8 mouse cellular contexts compared by ENCODE assay signal in genomic region chr14:62492196-62492850, GRCm38 (mm10). TPM values are rescaled to one million over a fixed set of nuclear protein-coding genes. Genes with fewer than 3 reads are reported as not detected.
A peak's percentile ranks its signal among the peaks of the same experiment; 100 is the strongest.
DNase-seq lines count a peak whose midpoint lies in the region; ATAC-seq and TF ChIP-seq lines count a peak whose summit lies in the region.

No protein-coding gene starts in this region.

- POLR2A ChIA-PET in Patski (lab: Charles Lee) = no interaction called here

- CTCF ChIA-PET in Patski (lab: Charles Lee) = interaction anchor here (0.6 to 1.1 kb wide), 7 partner anchors 9 to 485 kb away, joined by 3 to 5 read pairs (median 3); no protein-coding TSS in a partner anchor

- no peak overlapping the region for H3K27ac ChIP-seq in hindbrain, embryonic 16.5 days (ENCODE audit: low read depth, low read length)
- no peak overlapping the region for H3K27ac ChIP-seq in midbrain, embryonic 10.5 days (replicated peaks)

- in situ Hi-C loops in Patski (cut with MboI; ENCODE audit: low pct_unique_long_range_greater_than_20kb) = loop anchor here (10.0 kb wide), 2 partner anchors 182 to 482 kb away; no protein-coding TSS in a partner anchor

- no peak overlapping the region for H3K9ac ChIP-seq in hindbrain, embryonic 16.5 days (ENCODE audit: low read depth, low read length)

- H3K9me3 ChIP-seq in hindbrain, embryonic 16.5 days (ENCODE audit: control insufficient read depth, low read length) = no peaks in the 10 kb centered on the region
- no peaks in the 10 kb centered on the region for H3K9me3 ChIP-seq in midbrain, embryonic 10.5 days (replicated peaks)

- peak; percentile 25 for DNase-seq in Patski (ENCODE audit: low read depth, low spot score)
- peak; percentile 82 for DNase-seq in cerebellum, adult 9-11 months
- DNase-seq in frontal cortex, postnatal 14 days (ENCODE audit: low spot score in 2 of 2) = peak; percentile 62 to 69
- DNase-seq in left cerebral cortex, adult 11 months (ENCODE audit: low spot score) = peak; percentile 61
- peak; percentile 78 for DNase-seq in midbrain, embryonic 10.5 days (ENCODE audit: low spot score)
- DNase-seq in skeletal muscle tissue, adult 2 months (ENCODE audit: low read depth, low spot score) = peak; percentile 63

- H3K4me2 ChIP-seq in hindbrain, embryonic 16.5 days (ENCODE audit: low read length) = 0 out of 2 replicates have a peak overlapping the region, but pooled peaks have one; percentile 10

- H3K4me3 ChIP-seq in hindbrain, embryonic 16.5 days (ENCODE audit: low read length) = no peak overlapping the region
- H3K4me3 ChIP-seq in midbrain, embryonic 10.5 days = no peak overlapping the region

- ATAC-seq in Patski = no peak
- ATAC-seq in hindbrain, embryonic 16.5 days = peak; percentile 93
- no peak for ATAC-seq in erythroblast, adult 5-6 weeks (replicated peaks; ENCODE audit: low FRiP score, poor library complexity, severe bottlenecking)

- WGBS in hindbrain, embryonic 16.5 days = 34% methylated on average over 16 of the region's 16 CpGs
- whole genome bisulfite sequencing in midbrain, embryonic 10.5 days = 41% methylated on average over 16 of the region's 16 CpGs

- peak; percentile 98 for TF ChIP-seq CTCF in Patski (IDR thresholded peaks at IDR 0.05)

- peaks cover 6% of the 10 kb centered on the region; the same call in 1 of the 2 replicates for H3K4me1 ChIP-seq in hindbrain, embryonic 16.5 days (ENCODE audit: control insufficient read depth, insufficient read depth, low read depth, low read length)
- no peaks in the 10 kb centered on the region for H3K4me1 ChIP-seq in midbrain, embryonic 10.5 days

- peaks cover 11% of the 10 kb centered on the region for H3K27me3 ChIP-seq in Patski
- H3K27me3 ChIP-seq in hindbrain, embryonic 16.5 days (replicated peaks; ENCODE audit: control insufficient read depth, insufficient read depth, low read length) = no peaks in the 10 kb centered on the region
- H3K27me3 ChIP-seq in midbrain, embryonic 10.5 days (ENCODE audit: low read depth, poor library complexity, severe bottlenecking) = no peaks in the 10 kb centered on the region

- no peaks in the 10 kb centered on the region for H3K36me3 ChIP-seq in hindbrain, embryonic 16.5 days (ENCODE audit: control insufficient read depth, insufficient read depth, low read length)
- no peaks in the 10 kb centered on the region for H3K36me3 ChIP-seq in midbrain, embryonic 10.5 days

RNA-seq across cellular contexts. Expression of gene Gucy1b2, which starts 36.2 kb away (rescaled TPM):
- polyA plus RNA-seq in Patski (2021) = 0.30 TPM
- polyA plus RNA-seq in hindbrain, embryonic 16.5 days (2015; fragmentation: Nextera tagmentation; extraction: Ambion mirVana) = 0.66 and 0.67 TPM in 2 replicates
- polyA plus RNA-seq in midbrain, embryonic 10.5 days (2016; fragmentation: Nextera tagmentation; extraction: Ambion mirVana) = 0.25 and 0.53 TPM in 2 replicates
- total RNA-seq in erythroblast, adult 5-6 weeks (2015; ENCODE audit: low replicate concordance) = not detected in 2 replicates
- not detected in 2 replicates for total RNA-seq in erythroblast, adult 5-6 weeks (2017; ENCODE audit: low replicate concordance)

Comparison
In these comparisons a context has a peak if more than half of its experiments do, and no peak if none do; other contexts are left out.
1. DNase-seq: peak in every context shown above with its lines; median percentile 82 in cerebellum, adult 9-11 months; 78 in midbrain, embryonic 10.5 days; 66 in frontal cortex, postnatal 14 days; 63 in skeletal muscle tissue, adult 2 months; 61 in left cerebral cortex, adult 11 months; 25 in Patski.